Mouse (Mus musculus) forebrain, embryonic 13.5 days (tissue): ENCODE results near the gene Mettl25. TPM values are rescaled to one million over a fixed set of nuclear protein-coding genes. Genes with fewer than 3 reads are reported as not detected.

ENCODE experiments used
- ATAC-seq: fragments of 200-750 bp; cut with Nextera tagmentation; 2 replicates; pipeline ENCODE4 v1.8.0; 2017
- H3K27ac ChIP-seq: fragments of 300-500 bp; sonication (generic); 2 replicates; pipeline ENCODE4 v1.5.1; 2015; ENCODE audit warnings: inconsistent platforms, mild to moderate bottlenecking, moderate library complexity
- H3K27me3 ChIP-seq: fragments of 300-500 bp; sonication (generic); 2 replicates; pipeline ENCODE4 v1.6.1; 2015; ENCODE audit warnings: mild to moderate bottlenecking, inconsistent platforms
- H3K36me3 ChIP-seq: fragments of 300-500 bp; sonication (generic); 2 replicates; pipeline ENCODE4 v1.6.1; 2015; ENCODE audit warnings: mild to moderate bottlenecking, inconsistent platforms; ENCODE audit not compliant: poor library complexity, severe bottlenecking
- H3K4me1 ChIP-seq: fragments of 300-500 bp; sonication (generic); 2 replicates; pipeline ENCODE4 v1.6.1; 2015; ENCODE audit warnings: inconsistent platforms
- H3K4me2 ChIP-seq: fragments of 300-500 bp; sonication (generic); 2 replicates; pipeline ENCODE4 v1.6.1; 2015; ENCODE audit warnings: inconsistent platforms, mild to moderate bottlenecking, moderate library complexity
- H3K4me3 ChIP-seq: fragments of 300-500 bp; sonication (generic); 2 replicates; pipeline ENCODE4 v1.5.1; 2015; ENCODE audit warnings: mild to moderate bottlenecking, inconsistent platforms
- H3K9ac ChIP-seq: fragments of 300-500 bp; sonication (generic); 2 replicates; pipeline ENCODE4 v1.6.1; 2015; ENCODE audit warnings: mild to moderate bottlenecking, inconsistent platforms
- H3K9me3 ChIP-seq: fragments of 300-500 bp; sonication (generic); replicated peaks from 2 replicates; pipeline ENCODE4 v1.6.1; 2016; ENCODE audit warnings: inconsistent platforms
- WGBS: fragments of 180-500 bp; shearing (Covaris S2); methylation state at CpG from one replicate; pipeline ENCODE4 v1.1.7; 2015; 5-methylcytosine and 5-hydroxymethylcytosine counted together
- polyA plus RNA-seq: library from polyadenylated mRNA; unstranded; fragments of >200 nt; fragmentation: Nextera tagmentation; extraction: Ambion mirVana; gene quantifications from 2 replicates; pipeline ENCODE4 v1.2.1, GENCODE M21; 2015

Gene Mettl25
- 12.4 and 12.8 TPM in 2 replicates for polyA plus RNA-seq

- under 1% methylated on average over 77 of the region's 90 CpGs for WGBS
- peak; percentile 99 for ATAC-seq
- no peaks in the 10 kb centered on the region for H3K27me3 ChIP-seq
These were observed at the start of gene Mettl25, which contains the start of gene Ccdc59 for GRCm38 (mm10) chr10:105840928-105841888. Gene Mettl25, minus strand, starts transcription at chr10:105841380. Gene Ccdc59, plus strand, starts transcription at chr10:105841067.

GRCm38 (mm10) chr10:105867312-105867711 lies 26.1 kb upstream of the Mettl25 start:
- WGBS = 37% methylated on average over 4 of the region's 4 CpGs
- H3K9me3 ChIP-seq = no peaks in the 10 kb centered on the region
- no peak overlapping the region for H3K27ac ChIP-seq
- no peaks in the 10 kb centered on the region for H3K36me3 ChIP-seq
- H3K4me1 ChIP-seq = no peaks in the 10 kb centered on the region
- no peak; the same call in 1 of the 2 replicates for ATAC-seq
- no peaks in the 10 kb centered on the region for H3K27me3 ChIP-seq
- H3K4me2 ChIP-seq = no peak overlapping the region
- no peak overlapping the region for H3K9ac ChIP-seq
- H3K4me3 ChIP-seq = no peak overlapping the region

More at GRCm38 (mm10) chr10:105840928-105841888, at the start of gene Mettl25, which contains the start of gene Ccdc59:
- Histone ChIP-seq H3K9ac (peak within 1 kb of the TSS; percentile 82), H3K4me1 (peaks cover 19% of the 10 kb centered on the region; the same call in 1 of the 2 replicates), H3K4me2 (peak within 1 kb of the TSS; percentile 77), H3K27ac (peak within 1 kb of the TSS; percentile 95), H3K4me3 (peak within 1 kb of the TSS; percentile 68), H3K36me3 (peaks cover 31% of the 10 kb centered on the region), H3K9me3 (no peaks in the 10 kb centered on the region)

DNA sequence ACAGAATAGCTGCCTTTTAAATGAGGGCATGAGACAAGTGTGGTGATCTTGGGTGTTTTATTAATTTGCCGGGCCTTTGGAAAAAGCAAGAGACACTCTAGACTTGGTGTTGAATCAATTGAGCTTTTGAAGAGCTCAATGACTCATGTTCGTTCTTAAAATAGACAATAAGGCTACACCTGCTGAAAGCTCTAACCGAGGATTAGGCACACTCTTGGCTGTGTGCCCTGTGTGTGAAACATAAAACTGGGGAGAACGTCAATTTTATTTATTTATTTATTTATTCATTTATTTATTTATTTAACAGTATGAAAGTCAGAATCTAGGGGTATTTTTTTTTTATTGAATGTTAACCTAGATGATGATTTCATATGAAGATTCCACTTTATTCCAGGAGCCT lies 10.0 kb upstream of the Mettl25 start:
- Histone ChIP-seq H3K27me3 (no peaks in the 10 kb centered on the region), H3K4me1 (no peaks in the 10 kb centered on the region), H3K9me3 (no peaks in the 10 kb centered on the region), H3K9ac (no peak overlapping the region), H3K4me2 (no peak overlapping the region), H3K36me3 (peaks cover 46% of the 10 kb centered on the region), H3K27ac (no peak overlapping the region), H3K4me3 (no peak overlapping the region)
- ATAC-seq = no peak
- 74% methylated on average over 4 of the region's 4 CpGs for WGBS

GRCm38 (mm10) chr10:105850286-105850685 lies 9.1 kb upstream of the Mettl25 start:
- no peak overlapping the region for H3K4me3 ChIP-seq
- H3K36me3 ChIP-seq = peaks cover 55% of the 10 kb centered on the region
- H3K27ac ChIP-seq = no peak overlapping the region
- H3K4me1 ChIP-seq = no peaks in the 10 kb centered on the region
- H3K27me3 ChIP-seq = no peaks in the 10 kb centered on the region
- H3K9ac ChIP-seq = no peak overlapping the region
- WGBS = 89% methylated on average over 5 of the region's 5 CpGs
- H3K9me3 ChIP-seq = no peaks in the 10 kb centered on the region
- ATAC-seq = 0 out of 2 replicates have a peak, but pooled peaks have one; percentile 16
- H3K4me2 ChIP-seq = no peak overlapping the region

DNA sequence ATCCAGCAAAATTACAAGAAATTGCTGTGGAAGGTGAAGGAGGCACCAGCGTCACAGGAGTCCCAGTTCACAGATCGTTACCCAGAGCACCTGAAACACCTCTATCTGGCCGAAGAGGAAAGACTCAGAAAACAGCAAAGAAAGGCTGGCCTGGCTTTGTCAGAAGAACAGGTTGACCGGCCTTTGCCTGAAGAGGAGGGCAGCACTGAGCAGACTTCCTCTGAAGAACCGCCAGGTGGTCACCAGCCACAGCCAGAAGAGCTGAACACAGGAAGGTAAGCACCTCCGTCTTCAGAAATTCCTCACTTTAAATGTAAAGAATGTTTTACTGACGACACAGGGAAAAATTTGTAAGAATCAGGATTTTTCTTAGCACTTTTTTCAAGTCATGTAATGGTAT lies 1.4 kb upstream of the Mettl25 start:
- ATAC-seq = no peak

DNA sequence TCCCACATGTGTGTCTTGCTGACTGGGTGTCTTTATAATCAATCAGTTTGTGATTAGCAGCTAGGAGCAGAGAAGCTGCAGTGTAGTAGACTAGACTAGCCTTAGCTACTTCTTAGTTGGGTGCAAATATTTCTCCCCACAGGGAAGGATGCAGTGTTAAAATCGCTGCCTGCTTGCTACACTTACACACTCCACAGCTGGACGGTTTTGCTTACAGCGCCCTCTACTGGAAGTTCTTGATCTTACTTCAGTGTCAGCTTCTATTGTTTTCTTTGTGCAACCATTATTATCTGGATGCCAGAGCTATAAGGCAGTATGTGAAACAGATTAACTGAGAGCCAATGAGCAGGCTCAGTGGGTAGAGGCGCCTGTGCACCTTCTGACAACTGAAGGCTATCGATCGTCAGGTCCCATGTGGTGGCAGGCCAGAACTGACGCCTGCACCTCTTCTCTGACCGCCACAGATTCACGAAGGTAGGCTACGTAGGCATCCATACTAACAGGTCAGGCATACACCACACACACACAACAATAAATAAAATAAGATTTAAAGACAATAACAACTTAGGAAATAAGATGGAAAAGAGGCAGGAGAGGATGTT lies 6.5 kb downstream of the Mettl25 start:
- 58% methylated on average over 10 of the region's 10 CpGs for WGBS
- no peaks in the 10 kb centered on the region for H3K36me3 ChIP-seq
- H3K4me2 ChIP-seq = no peak overlapping the region
- peak; percentile 66; the same call in 1 of the 2 replicates for ATAC-seq
- H3K9ac ChIP-seq = no peak overlapping the region
- H3K27me3 ChIP-seq = no peaks in the 10 kb centered on the region
- H3K4me1 ChIP-seq = no peaks in the 10 kb centered on the region
- no peak overlapping the region for H3K4me3 ChIP-seq
- no peaks in the 10 kb centered on the region for H3K9me3 ChIP-seq
- no peak overlapping the region for H3K27ac ChIP-seq

More for the DNA sequence above, 1.4 kb upstream of the Mettl25 start:
- Histone ChIP-seq H3K9me3 (no peaks in the 10 kb centered on the region), H3K4me3 (peak overlapping the region; percentile 68), H3K27ac (no peak overlapping the region), H3K27me3 (no peaks in the 10 kb centered on the region), H3K4me2 (peak overlapping the region; percentile 77), H3K9ac (no peak overlapping the region), H3K4me1 (peaks cover 19% of the 10 kb centered on the region; the same call in 1 of the 2 replicates), H3K36me3 (peaks cover 43% of the 10 kb centered on the region)
- WGBS = 86% methylated on average over 7 of the region's 7 CpGs

DNA sequence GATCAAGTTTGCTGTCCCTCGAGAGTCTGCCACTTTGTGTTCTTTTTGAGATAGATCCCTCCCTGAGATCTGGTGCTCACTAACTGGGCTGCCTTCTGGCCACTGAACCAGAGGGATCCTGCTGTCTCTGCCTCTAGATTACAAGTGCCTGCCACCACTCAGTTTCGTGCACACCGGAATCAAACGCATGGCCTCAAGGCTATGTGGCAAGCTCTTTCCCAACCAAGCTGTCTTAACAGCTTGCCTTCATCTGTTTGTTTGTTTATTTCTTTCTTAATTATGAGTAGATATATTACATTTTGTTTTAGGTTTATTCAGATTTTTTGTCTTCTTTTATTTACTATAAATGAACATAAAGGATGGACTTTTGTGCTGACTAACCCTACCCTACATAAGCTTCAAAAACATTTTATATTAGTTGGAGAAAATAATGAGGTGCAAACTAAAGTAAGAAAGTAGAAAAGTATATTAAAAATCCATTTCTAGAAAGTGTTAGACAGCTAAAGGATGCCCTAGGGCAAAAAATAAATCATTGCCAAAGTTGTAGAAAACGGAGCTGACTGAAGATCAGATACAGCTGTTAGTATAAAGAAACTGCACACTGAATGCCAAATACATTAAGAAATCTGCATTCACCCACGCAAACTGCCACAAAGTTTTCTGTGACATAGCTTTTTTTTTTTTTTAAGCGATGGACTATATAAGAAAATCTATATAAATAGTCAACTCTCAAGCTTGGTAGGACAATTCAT lies 34.7 kb downstream of the Mettl25 start:
- 93% methylated on average over 7 of the region's 7 CpGs for WGBS
- Histone ChIP-seq H3K27me3 (no peaks in the 10 kb centered on the region), H3K4me3 (no peak overlapping the region), H3K27ac (no peak overlapping the region), H3K4me2 (no peak overlapping the region), H3K36me3 (no peaks in the 10 kb centered on the region), H3K4me1 (no peaks in the 10 kb centered on the region), H3K9me3 (no peaks in the 10 kb centered on the region), H3K9ac (no peak overlapping the region)
- ATAC-seq = no peak

GRCm38 (mm10) chr10:105803461-105803860 lies 37.7 kb downstream of the Mettl25 start:
- no peaks in the 10 kb centered on the region for H3K4me1 ChIP-seq
- H3K9ac ChIP-seq = no peak overlapping the region
- WGBS = 92% methylated on average over 2 of the region's 2 CpGs
- ATAC-seq = no peak
- H3K4me3 ChIP-seq = no peak overlapping the region
- no peak overlapping the region for H3K27ac ChIP-seq
- no peaks in the 10 kb centered on the region for H3K9me3 ChIP-seq
- no peaks in the 10 kb centered on the region for H3K36me3 ChIP-seq
- no peaks in the 10 kb centered on the region for H3K27me3 ChIP-seq
- no peak overlapping the region for H3K4me2 ChIP-seq

DNA sequence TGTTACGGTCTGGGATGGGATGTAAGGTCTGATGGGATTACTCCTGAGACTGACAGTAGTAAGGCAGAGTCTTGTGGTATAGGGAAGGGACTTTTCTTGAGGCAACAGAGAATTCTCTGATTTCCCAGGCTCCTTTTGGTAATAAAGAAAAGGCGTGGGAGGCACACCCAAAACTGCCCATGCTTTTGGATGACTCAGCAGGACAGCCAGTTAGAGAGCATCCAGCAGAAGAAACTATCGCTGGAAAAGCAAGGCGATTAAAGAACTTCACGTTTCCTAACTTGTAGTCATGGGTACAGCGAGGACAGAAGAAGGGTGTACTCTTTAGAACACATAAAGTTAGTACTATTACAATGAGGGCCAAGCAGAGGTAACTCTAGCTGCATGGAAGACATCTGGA lies 39.0 kb downstream of the Mettl25 start:
- Histone ChIP-seq H3K27ac (no peak overlapping the region), H3K27me3 (no peaks in the 10 kb centered on the region), H3K9ac (no peak overlapping the region), H3K4me2 (no peak overlapping the region), H3K9me3 (no peaks in the 10 kb centered on the region), H3K4me1 (no peaks in the 10 kb centered on the region), H3K36me3 (no peaks in the 10 kb centered on the region), H3K4me3 (no peak overlapping the region)
- WGBS = 94% methylated on average over 6 of the region's 6 CpGs
- ATAC-seq = no peak

GRCm38 (mm10) chr10:105801147-105801546 lies 40.0 kb downstream of the Mettl25 start:
- H3K4me1 ChIP-seq = no peaks in the 10 kb centered on the region

DNA sequence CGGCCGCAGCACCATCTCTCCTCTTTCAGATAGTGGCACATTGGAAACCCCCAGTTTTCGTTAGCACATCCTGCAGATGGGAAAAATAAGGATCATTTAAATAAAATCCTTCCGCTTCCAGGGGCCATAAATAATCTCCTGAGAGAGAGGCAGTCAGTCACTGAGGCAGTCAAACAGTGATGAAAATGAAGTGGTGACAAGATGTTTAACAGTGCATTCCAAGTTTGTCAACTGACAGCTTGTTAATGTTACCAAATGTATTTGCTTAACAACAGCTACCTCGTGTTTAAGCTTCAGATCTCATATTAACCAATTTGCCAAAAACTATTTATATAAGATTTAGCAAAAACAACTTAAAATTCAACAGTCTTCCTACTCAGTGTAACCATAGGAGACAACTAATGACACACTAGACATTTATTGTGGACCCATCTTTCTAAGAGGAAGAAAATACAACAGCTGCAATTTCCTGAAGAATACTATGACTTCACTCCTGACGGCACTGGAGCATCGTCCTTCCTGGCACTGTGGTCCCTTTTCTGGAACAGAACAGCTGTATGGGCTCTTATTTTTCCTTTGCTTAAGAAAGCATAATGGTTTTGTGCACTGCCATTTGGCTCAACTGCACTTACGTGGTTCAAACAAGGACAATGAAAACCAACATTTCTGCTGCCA lies 43.8 kb downstream of the Mettl25 start:
- ATAC-seq = peak; percentile 50; the same call in 1 of the 2 replicates
- Histone ChIP-seq H3K27me3 (no peaks in the 10 kb centered on the region), H3K4me1 (no peaks in the 10 kb centered on the region), H3K9ac (no peak overlapping the region), H3K9me3 (no peaks in the 10 kb centered on the region), H3K4me2 (no peak overlapping the region), H3K4me3 (no peak overlapping the region), H3K27ac (no peak overlapping the region), H3K36me3 (peaks cover 9% of the 10 kb centered on the region; the same call in 1 of the 2 replicates)
- 81% methylated on average over 8 of the region's 8 CpGs for WGBS

More at GRCm38 (mm10) chr10:105801147-105801546, 40.0 kb downstream of the Mettl25 start:
- H3K27ac ChIP-seq = no peak overlapping the region
- no peaks in the 10 kb centered on the region for H3K9me3 ChIP-seq
- H3K4me3 ChIP-seq = no peak overlapping the region
- H3K4me2 ChIP-seq = no peak overlapping the region
- WGBS = 79% methylated on average over 6 of the region's 6 CpGs
- ATAC-seq = no peak
- no peak overlapping the region for H3K9ac ChIP-seq
- no peaks in the 10 kb centered on the region for H3K36me3 ChIP-seq
- H3K27me3 ChIP-seq = no peaks in the 10 kb centered on the region
